Mouse (Mus musculus): Measurements from ENCODE around the gene Prss38.
"Not testable (repeated sequence)": the region's sequence is repeated elsewhere in the genome, so short reads cannot be mapped to it uniquely, and the experiment has no call there.

Gene Prss38

DNA sequence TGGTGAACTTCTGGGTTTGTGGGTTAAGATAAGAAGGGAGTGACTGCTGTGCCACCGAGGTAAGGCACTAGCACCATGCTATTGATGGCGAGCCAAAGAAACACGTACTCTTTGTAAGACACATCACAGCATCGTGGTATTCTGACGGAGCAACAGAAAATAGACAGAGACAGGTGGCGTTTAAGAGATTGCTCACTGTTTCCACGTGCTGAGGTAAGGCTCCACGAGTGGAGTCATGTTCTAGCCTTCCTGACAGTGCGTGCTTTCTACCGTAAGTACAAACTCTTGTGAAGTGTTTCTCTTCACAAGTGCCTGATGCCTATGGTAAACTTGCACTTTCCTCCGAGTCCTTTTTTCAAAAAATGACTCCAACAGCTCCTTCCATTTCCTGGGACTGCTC lies 5.6 kb downstream of the Prss38 start:
- DNase-seq: no peak

DNA sequence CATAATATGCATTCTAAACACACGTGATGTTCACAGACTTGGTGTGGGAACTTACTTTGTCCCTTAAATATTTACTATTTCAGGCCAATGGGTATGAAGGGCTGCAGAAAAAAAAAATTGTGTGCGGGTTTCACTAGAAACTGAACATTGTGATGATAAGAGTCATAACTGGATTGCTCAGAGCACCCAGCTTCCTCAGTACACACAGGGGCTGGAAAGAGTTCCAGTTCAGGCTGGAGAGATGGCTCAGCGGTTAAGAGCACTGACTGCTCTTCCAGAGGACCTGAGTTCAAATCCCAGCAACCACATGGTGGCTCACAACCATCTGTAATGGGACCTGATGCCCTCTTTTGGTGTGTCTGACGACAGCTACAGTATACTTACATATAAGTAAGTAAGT lies 7.5 kb downstream of the Prss38 start:
- DNase-seq: not testable (repeated sequence)

DNA sequence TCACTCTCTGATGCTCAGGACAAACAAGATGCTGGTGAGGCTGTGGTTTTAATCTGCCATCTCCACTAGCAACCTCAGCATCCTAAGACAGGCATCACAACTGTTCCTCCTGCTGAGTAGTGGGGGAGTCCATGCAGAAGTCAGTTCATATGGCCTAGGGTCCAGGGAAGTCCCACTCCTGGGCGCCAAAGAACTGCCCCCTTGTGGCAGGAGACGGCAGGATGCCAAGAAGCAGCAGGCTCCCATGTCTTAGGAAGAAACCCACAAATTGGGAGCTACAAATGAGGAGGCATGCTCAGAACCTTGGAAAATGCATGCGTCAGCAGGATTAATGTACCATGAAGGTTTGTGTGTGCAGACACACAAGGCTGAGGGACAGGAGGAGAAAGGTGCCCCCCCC lies 8.8 kb downstream of the Prss38 start:
- no peak for DNase-seq

DNA sequence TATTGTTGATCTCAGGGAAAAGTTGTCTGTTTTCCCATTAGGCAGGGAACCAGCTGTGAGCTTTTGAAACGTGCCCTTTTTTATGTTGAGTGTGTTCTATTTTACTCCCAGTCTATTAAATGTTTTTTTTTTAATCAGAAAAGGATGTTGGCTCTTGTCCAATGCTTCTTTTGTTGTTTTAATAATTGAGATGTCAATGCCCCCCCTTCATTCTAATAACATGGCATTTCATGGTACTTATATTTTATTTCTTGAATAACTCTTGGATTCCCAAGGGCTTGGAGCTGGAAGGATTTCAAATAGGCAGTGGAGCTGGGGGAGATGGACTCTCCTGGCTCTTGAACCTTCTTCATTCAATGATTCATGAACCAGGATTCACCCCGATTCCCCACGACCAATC lies 9.4 kb downstream of the Prss38 start:
- no peak for DNase-seq

DNA sequence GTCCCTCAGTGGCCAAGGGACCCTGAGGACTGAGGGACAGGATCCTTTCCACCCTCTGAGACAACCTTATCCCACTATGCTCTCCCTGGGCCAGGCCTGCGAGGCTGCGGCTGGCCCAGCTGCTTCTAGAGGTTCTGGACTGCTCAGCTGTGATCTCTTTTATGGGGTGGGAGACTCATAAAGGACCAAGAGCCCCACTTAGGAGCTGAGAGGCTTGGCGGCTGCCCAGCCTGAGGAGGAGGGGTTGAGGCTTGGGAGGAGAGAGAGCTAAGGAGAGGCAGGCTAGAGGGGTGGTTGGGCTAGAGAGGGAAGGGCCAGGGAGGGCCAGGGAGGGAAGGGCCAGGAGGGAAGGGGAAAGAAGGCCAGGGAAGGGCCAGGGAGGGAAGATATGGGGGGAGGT lies 11.0 kb downstream of the Prss38 start:
- DNase-seq: no peak

DNA sequence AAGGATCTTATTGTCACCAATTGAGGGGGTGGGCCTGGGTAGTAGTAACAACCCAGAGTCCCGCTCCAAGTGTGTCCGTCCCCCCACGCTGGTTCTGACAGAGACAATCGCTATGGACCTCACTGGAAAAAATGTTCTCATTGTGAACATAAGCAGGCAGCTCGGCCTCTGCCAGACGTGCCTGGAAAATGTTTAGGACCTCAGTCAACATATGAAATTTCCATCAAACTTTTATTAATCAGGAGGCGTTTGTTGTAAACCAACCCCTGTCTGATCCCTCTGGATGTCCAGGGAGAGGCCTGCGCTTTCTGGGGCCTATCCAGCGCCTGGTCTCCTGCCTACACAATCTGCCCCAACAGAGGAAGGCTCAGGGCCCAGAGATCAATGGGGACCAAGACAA lies 11.4 kb downstream of the Prss38 start:
- DNase-seq: no peak

DNA sequence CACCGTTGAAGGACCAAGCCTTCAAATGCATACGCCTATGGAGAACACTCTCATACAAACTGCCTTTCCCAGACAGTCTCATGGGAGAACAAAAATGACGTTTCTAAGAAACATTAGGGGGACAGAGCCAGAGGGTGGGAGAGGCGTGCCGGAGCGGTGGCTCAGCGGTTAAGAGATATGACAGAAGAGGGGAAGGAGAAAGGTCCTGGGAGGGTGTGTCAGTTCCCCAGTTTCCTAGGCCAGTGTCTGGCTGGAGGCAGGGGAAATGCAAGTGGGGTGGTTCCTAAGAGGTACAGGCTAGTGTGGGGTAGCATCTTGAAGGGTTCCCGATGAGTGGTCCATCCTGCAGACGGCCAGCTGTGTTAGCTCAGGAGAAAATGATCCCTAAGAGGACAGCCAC lies 14.2 kb downstream of the Prss38 start:
- no peak for DNase-seq

DNA sequence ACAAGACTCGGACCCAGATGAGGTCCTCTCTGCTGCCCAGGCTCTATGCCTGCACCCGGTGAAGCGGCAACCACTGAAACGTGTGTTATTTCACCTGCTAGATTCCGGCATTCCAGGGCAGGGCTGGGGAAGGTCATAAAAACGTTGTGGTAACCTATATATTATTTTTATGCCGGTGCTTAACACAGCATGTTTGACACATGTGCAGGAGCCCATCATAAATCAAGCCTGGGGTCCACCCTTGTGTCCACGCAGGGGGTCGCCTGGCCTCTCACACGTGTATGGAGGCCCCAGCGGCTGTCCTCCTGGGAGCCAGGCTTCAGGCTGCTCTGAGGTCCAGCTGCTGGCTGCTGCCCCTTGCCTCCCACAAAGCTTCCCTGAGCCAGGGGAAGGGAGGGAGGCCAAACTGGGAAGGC lies 18.6 kb downstream of the Prss38 start:
- no peak for DNase-seq

DNA sequence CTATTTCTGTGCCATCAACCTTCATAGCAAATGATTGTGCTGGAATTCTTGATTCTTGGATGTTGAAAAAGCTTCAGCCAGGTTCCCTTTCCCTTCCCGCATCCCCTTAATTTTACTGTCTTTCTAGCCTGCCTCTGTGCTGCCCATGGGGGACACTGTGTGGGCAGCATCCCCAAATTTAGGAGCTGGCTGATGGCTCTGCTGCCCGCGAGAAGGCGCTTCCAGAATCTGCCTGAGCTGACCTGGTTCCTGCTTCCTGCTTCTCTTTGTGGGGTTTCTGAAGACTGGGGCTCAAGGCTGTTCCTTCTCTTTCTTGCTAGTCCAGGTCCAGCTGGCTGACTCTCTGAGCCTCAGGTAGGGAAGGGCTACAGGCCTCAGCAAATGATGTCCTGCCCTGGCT lies 20.7 kb downstream of the Prss38 start:
- DNase-seq: no peak

DNA sequence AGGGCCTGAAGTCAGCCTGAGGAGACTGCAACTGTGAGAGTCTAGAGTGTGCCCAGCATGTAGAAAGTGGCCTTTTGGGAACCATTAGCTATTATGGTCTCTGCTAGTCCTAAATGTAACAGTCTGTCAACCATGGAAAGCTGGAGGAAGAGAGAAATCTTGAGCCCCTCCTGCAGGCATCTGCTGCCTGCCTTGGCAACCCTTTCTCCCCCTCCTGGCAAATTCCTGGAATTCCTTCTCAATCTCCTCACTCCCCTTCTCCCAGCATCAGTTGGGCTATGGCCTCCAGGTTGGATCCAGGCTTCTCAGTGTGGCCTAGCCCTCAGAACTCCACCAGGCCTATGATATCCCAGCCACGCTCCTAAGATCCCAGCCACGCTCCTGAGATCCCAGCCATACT lies 25.1 kb downstream of the Prss38 start:
- no peak for DNase-seq

DNA sequence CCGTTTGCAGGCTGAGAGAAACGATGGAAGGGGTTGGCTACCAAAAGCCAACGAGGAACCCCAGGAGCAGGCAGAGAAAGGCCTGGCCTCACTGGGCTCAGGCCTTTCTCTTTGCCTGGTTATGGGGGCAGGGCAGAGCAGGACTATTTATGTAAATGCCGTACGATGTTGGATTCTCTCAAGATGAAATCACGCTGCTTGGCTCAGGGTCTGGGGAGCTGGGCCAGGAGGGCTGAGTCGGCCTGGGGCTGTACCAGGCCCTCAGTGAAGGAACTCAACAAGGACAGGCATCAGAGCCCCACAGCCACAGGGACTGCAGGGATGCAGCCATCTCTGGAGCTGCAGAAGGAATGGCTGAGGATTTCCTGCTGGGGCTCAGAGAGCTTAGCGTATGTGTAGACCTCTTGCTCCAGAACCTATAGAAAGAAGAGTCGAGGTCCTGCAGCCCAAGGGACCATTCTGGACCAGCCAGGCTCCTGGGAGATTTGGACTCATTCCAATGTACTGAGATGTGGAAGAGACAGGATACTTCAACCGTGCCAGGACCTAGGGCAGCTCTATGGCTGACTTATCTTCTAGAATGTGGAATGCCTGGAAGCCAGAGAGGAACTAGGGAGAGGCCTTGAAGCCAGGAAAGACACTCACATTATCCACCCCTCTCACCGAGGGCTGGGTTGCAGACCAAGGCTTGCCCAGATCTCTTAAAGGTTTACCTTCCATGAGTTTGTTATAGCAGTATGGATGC lies 29.1 kb downstream of the Prss38 start:
- DNase-seq: no peak

DNA sequence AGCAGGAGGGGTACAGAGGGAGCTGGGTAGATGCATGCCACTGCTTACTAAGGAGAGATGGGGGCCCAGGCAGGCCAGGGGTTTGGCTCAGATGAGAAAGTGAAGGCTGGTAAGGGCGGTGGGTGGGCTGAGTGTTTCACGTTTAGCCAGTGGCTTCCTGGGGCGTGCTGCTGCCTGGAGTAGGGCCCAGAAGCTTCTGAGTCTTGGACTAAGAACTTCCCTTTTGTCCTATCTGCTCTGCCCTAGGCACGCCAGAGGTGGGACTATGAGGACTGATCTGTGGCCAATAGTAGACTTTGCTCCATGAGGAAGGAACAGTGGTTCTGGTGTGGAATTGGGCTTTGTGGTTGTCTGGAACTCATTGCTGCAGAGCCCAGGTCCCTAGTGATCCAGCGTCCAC lies 32.5 kb downstream of the Prss38 start:
- DNase-seq: no peak

DNA sequence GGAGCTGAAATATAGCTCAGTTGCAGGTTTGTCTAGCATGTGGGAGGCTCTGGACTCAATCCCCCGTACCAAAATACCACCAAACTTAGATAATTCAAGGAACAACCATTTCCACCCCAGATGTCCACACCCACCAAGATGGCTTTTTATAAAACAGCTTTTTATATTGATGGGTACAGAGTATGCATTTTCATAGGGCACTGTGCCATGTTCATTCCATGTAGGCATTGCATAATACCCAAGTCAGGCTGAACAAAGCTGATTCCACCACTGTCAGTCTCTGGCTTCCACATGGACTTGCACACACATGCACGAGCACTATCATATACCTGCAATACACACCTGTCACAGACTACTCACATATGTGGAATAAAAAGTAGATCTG lies 36.7 kb downstream of the Prss38 start:
- DNase-seq: no peak

DNA sequence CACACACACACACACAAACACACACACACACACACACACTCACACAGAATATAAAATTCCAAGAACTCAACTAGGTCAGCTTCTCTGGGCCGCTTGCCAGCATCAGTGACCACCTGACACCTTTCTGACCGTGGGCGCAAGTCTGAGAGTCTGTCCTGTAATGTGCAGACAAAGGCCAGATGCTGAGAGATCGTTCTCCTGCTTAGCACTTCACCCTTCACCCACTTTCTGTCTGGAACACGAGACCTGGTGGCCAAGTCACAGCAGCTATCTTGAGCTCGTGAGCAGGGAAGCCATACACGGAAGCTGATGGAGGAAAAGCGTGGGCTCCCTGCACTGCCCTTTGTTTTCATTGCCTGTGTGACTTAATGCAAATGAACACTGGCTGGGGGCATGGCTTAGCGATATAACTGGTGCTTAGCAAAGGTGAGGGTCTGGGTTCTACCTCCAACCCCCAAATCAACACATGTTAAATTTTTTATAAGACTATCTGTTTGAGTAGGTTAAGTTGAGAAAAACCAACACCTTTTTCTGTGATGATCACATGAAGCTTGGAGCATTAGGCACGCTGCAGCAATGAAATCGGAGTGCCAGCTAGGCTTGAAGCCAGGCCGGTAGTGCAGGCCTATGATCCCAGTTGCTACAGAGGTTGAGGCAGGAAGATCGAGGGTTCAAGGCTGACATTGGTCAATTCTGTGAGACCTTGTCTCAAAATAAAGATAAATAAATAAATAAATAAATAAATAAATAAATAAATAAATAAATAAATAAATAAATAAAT lies 37.3 kb downstream of the Prss38 start:
- no peak for DNase-seq

DNA sequence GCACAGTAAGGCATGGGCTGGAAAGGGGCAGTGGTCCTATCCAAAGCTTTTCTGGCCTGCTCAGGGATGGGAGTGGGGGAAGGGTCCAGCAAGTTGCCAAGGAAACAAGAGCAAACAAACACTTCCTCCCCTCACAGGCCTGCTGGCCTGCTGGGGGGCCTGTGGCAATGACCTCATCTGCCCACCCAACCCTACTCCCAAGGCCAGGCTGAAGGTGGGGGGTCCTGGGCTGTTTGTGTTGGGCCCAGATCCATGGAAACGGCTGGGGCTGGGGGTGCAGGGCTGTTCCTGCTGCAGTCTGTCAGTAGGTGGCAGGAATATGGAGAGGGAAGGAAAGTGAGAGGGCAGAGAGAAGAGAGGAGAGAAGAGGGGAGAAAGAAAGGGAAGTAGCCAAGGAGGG lies 39.1 kb downstream of the Prss38 start:
- no peak for DNase-seq

DNA sequence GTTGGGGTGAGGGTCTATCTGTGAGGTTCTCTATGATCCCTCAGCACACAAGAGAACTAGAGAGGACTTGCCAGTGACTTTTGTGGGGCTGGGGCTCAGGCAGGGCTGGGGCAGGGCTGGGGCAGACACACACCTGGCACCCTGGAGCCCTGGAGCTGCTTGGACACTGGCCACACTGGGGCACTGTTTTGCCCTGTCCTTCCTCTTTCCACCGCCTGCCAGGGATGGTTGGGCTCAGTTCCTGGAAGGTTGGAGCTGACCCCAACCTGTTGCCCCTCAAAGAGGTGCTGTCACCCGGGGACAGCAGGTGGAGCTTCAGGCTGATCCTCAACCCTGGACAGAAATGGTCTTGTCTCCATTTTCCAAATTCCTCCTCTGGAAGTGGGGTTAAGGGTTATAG lies 39.5 kb downstream of the Prss38 start:
- DNase-seq: no peak

DNA sequence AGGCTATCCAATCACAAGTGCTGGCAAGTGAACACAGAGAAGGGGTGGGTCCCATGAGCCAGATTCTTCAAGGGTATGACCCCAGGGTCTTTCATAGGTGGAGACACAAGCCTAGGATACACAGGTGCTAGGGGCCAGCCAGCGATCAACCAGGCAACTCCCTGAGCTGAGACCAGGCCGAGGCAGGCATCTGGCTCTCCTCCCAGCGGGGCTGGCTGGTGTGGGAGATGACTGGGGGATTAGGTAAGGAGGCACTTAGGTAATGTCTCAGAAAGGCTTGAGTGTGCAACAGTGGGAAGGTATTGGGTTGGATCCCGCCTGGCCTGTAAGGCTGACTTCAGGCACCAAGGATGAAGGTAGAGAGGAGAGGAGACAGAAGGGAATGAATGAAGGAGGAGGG lies 40.3 kb downstream of the Prss38 start:
- DNase-seq: no peak

DNA sequence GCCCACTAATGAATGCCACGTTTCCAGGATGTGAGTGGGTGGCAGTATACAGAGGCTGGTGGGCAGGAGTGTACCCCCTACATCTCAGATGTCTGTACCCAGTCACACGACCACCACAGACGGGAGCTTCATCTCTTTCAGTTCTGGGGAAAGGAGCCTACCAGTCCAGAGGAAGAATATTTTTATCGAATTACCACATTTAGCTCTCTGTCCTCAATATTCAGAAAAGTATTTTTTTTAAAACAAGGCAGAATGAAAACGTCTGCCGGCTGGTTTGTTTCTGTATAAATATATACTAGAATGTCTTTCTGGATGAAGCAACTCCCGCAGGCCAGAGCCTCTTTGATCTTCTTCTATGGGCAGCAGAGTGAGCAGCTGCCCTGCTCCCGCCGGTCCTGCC lies 42.5 kb downstream of the Prss38 start:
- no peak for DNase-seq

DNA sequence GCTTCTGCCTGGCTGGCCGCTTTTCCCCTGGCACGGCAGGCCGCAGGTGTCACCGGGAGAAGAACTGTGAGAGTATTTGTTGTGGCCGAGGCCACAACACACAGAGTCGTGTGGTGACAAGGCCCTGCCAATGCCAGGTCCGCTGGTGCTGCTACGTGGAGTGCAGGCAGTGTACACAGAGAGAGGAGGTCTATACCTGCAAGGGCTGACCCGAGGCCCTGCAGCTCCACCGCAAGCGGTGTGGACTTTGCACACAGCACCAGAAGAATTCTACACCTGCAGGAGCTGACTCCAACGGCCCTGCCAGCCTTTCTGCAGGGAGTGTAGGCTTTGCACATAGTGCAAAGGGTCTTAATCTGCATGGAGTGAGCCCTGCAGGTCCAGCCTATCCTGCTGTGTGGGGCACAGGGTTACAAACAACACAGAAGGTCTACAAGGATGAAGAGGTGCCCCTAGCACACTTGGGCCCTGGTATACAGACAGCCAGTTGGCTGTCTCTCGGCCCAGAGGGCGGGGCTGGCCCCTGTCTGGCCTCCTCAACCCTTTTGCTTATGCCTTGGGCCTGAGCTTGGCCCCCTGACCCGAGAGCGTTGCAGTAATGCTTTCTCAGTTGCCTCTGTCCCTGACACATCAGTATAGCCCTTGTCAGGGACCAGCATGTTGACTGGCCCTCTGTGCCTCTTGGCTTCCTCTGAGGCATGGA lies 44.1 kb downstream of the Prss38 start:
- DNase-seq: no peak

DNA sequence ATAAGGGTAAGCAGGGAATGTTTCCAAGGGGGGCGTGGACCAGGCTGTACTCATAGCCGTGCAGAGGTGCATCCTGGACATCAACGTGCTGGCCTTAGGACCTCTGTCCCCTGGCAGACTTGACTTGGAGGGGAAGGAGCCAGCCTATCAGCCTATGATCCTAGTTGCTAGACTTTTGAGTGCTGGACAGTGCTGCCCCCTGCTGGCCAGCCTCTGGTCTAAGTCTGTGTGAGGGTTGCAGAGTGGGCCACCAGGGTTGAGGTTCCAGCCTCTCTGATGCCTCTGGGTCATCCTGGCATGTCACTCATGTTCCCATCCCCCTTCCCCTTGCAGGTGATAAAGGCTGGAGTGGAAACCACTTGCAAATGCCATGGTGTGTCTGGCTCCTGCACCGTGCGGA lies 44.9 kb downstream of the Prss38 start:
- DNase-seq: peak in 1 of 2 experiments; percentile 12

DNA sequence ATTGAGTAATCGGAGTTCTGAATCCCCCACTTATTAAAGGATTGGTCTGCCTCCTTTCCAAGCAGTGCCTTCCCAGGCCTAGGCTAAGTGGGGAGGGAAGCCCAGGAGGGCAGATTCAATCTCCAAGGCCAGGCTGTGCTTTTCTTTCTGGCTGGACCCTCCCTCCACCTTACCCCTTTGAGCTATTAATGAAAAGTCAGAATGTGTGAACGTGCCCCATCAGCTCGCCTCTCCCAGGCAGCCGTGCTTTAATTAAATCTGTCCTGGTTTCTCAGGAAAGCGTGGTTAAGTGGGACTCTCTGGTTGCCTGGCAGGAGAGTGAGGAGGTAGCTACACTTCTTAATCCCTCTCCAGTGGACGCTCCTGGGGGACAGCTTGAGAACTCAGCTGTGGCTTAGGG lies 45.8 kb downstream of the Prss38 start:
- DNase-seq: no peak

DNA sequence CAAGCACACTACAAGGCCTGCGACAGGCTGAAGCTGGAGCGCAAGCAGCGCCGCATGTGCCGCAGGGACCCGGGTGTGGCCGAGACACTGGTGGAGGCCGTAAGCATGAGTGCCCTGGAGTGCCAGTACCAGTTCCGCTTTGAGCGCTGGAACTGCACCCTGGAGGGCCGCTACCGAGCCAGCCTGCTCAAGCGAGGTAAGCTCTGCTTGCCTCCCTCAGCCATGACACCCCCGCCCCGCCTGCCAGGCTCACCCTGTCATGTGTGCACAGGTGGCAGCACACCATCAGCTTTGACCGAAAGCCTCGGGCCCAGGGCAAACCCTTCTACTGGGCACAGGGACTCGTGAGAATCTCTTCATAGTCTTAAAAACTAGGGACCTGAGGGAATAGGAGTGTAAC lies 47.8 kb downstream of the Prss38 start:
- no peak for DNase-seq

DNA sequence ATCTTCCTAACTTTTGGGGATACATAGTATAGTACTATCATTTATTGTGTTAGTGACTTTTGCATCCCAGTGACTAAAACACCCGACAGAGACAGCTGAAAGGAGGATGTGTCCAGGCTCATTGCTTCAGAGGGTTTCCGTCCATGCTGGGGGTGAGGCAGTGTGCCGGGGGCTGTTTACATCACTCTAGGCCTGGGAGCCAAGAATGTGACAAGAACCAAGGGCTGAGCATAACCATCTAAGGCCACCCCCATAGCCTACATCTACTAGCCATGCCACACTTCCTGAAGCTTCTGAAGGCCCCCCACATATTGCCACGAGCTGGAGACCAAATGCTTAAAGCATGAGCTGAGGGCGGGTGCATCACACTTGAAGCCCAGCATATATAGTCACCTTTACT lies 50.7 kb downstream of the Prss38 start:
- no peak for DNase-seq

DNA sequence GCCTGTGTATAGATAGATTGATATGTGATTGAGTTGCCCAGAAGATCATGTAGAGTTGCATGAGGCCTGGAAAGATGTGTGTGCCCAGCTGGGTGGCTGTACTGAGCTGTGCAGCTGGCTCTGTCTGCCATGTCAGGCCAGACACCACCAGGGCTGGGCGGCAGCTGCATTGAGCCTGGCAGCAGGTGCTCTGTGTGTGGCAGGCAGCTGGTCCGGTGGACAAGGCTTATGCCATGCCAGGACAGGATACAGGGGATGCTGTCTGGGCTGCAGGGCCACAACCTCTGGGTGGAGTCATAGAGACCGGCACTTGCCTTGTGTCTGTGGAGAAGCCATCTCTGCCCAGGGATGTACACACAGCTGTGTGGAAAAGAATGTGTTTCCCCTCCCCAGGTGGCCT lies 52.5 kb downstream of the Prss38 start:
- no peak for DNase-seq

Data from thymus, adult 18-20 months (tissue).